Mouse (Mus musculus): ENCODE measurements around the gene Col26a1. TPM values are rescaled to one million over a fixed set of nuclear protein-coding genes. Genes with fewer than 3 reads are reported as not detected.

Col26a1 gene
- polyA plus RNA-seq, 1 experiment, result 0.11 TPM

- TF ChIP-seq USF1 (IDR thresholded peaks at IDR 0.05; ENCODE audit: low read depth) (no peak), CTCF (IDR thresholded peaks at IDR 0.05; ENCODE audit: control insufficient read depth, insufficient read depth, insufficient read length) (no peak), MYOD1 (IDR thresholded peaks at IDR 0.05; ENCODE audit: control insufficient read depth, insufficient read length, low read depth) (no peak), FOSL1 (IDR thresholded peaks at IDR 0.05; ENCODE audit: insufficient read depth, low read length, poor library complexity, severe bottlenecking) (no peak), CEBPB (IDR thresholded peaks at IDR 0.05; ENCODE audit: low read depth) (no peak), MAX (IDR thresholded peaks at IDR 0.05) (no peak), MYOG (IDR thresholded peaks at IDR 0.05; ENCODE audit: control insufficient read depth, extremely low read depth, insufficient read length) (no peak)
- peak overlapping the region; percentile 76 for H3ac ChIP-seq (ENCODE audit: control insufficient read depth, insufficient read length, low read depth)
- H3K79me3 ChIP-seq (ENCODE audit: low read depth), result no peaks in the 10 kb centered on the region
- H3K79me2 ChIP-seq (ENCODE audit: control insufficient read depth, insufficient read depth), result peaks cover 8% of the 10 kb centered on the region
- H3K36me3 ChIP-seq (ENCODE audit: control insufficient read depth, insufficient read depth), result no peaks in the 10 kb centered on the region
- no peaks in the 10 kb centered on the region for H3K27me3 ChIP-seq (ENCODE audit: control insufficient read depth, insufficient read depth, insufficient read length)
- H3K4me3 ChIP-seq (ENCODE audit: insufficient read depth, poor library complexity, severe bottlenecking), result peak overlapping the region; percentile 52
Observed at GRCm38 (mm10) chr5:136919546-136920301, 36.7 kb upstream of the Col26a1 start.

GRCm38 (mm10) chr5:136918655-136919472 lies 35.9 kb upstream of the Col26a1 start:
- Histone ChIP-seq H3K36me3 (ENCODE audit: control insufficient read depth, insufficient read depth) (no peaks in the 10 kb centered on the region), H3ac (ENCODE audit: control insufficient read depth, insufficient read length, low read depth) (peak overlapping the region; percentile 76), H3K4me3 (ENCODE audit: insufficient read depth, poor library complexity, severe bottlenecking) (peak overlapping the region; percentile 52), H3K79me2 (ENCODE audit: control insufficient read depth, insufficient read depth) (peaks cover 8% of the 10 kb centered on the region), H3K27me3 (ENCODE audit: control insufficient read depth, insufficient read depth, insufficient read length) (no peaks in the 10 kb centered on the region), H3K79me3 (ENCODE audit: low read depth) (no peaks in the 10 kb centered on the region)
- TF ChIP-seq MAX (IDR thresholded peaks at IDR 0.05), result peak; percentile 76
- TF ChIP-seq MYOG (IDR thresholded peaks at IDR 0.05; ENCODE audit: control insufficient read depth, extremely low read depth, insufficient read length), result no peak
- TF ChIP-seq USF1 (IDR thresholded peaks at IDR 0.05; ENCODE audit: low read depth), result peak; percentile 50

GRCm38 (mm10) chr5:136917613-136918242 lies 34.7 kb upstream of the Col26a1 start:
- H3K79me2 ChIP-seq (ENCODE audit: control insufficient read depth, insufficient read depth), result peaks cover 8% of the 10 kb centered on the region
- no peak overlapping the region for H3ac ChIP-seq (ENCODE audit: control insufficient read depth, insufficient read length, low read depth)
- no peaks in the 10 kb centered on the region for H3K27me3 ChIP-seq (ENCODE audit: control insufficient read depth, insufficient read depth, insufficient read length)
- H3K36me3 ChIP-seq (ENCODE audit: control insufficient read depth, insufficient read depth), result no peaks in the 10 kb centered on the region
- H3K79me3 ChIP-seq (ENCODE audit: low read depth), result no peaks in the 10 kb centered on the region
- TF ChIP-seq MYOG (IDR thresholded peaks at IDR 0.05; ENCODE audit: control insufficient read depth, extremely low read depth, insufficient read length), result no peak
- TF ChIP-seq MYOD1 (IDR thresholded peaks at IDR 0.05; ENCODE audit: control insufficient read depth, insufficient read length, low read depth), result no peak
- no peak for TF ChIP-seq CTCF (IDR thresholded peaks at IDR 0.05; ENCODE audit: control insufficient read depth, insufficient read depth, insufficient read length)
- TF ChIP-seq FOSL1 (IDR thresholded peaks at IDR 0.05; ENCODE audit: insufficient read depth, low read length, poor library complexity, severe bottlenecking), result no peak
- no peak for TF ChIP-seq USF1 (IDR thresholded peaks at IDR 0.05; ENCODE audit: low read depth)
- TF ChIP-seq MAX (IDR thresholded peaks at IDR 0.05), result no peak
- no peak for TF ChIP-seq CEBPB (IDR thresholded peaks at IDR 0.05; ENCODE audit: low read depth)
- H3K4me3 ChIP-seq (ENCODE audit: insufficient read depth, poor library complexity, severe bottlenecking), result no peak overlapping the region

- Histone ChIP-seq H3K4me3 (ENCODE audit: insufficient read depth, poor library complexity, severe bottlenecking) (no peak overlapping the region), H3K79me3 (ENCODE audit: low read depth) (no peaks in the 10 kb centered on the region), H3K27me3 (ENCODE audit: control insufficient read depth, insufficient read depth, insufficient read length) (no peaks in the 10 kb centered on the region), H3K36me3 (ENCODE audit: control insufficient read depth, insufficient read depth) (no peaks in the 10 kb centered on the region), H3K79me2 (ENCODE audit: control insufficient read depth, insufficient read depth) (no peaks in the 10 kb centered on the region), H3ac (ENCODE audit: control insufficient read depth, insufficient read length, low read depth) (no peak overlapping the region)
- no peak for TF ChIP-seq MYOD1 (IDR thresholded peaks at IDR 0.05; ENCODE audit: control insufficient read depth, insufficient read length, low read depth)
- no peak for TF ChIP-seq CTCF (IDR thresholded peaks at IDR 0.05; ENCODE audit: control insufficient read depth, insufficient read depth, insufficient read length)
- TF ChIP-seq FOSL1 (IDR thresholded peaks at IDR 0.05; ENCODE audit: insufficient read depth, low read length, poor library complexity, severe bottlenecking), result no peak
- no peak for TF ChIP-seq USF1 (IDR thresholded peaks at IDR 0.05; ENCODE audit: low read depth)
- TF ChIP-seq MYOG (IDR thresholded peaks at IDR 0.05; ENCODE audit: control insufficient read depth, extremely low read depth, insufficient read length), result no peak
- no peak for TF ChIP-seq CEBPB (IDR thresholded peaks at IDR 0.05; ENCODE audit: low read depth)
- no peak for TF ChIP-seq MAX (IDR thresholded peaks at IDR 0.05)
Observed at GRCm38 (mm10) chr5:136914183-136914582, 31.2 kb upstream of the Col26a1 start.

GRCm38 (mm10) chr5:136907991-136908857 lies 25.2 kb upstream of the Col26a1 start, which contains the start of gene Ift22:
Gene Ift22 (plus strand): TSS chr5:136908150.
- Histone ChIP-seq H3K36me3 (ENCODE audit: control insufficient read depth, insufficient read depth) (no peaks in the 10 kb centered on the region), H3K79me2 (ENCODE audit: control insufficient read depth, insufficient read depth) (no peaks in the 10 kb centered on the region), H3K27me3 (ENCODE audit: control insufficient read depth, insufficient read depth, insufficient read length) (no peaks in the 10 kb centered on the region), H3K79me3 (ENCODE audit: low read depth) (no peaks in the 10 kb centered on the region), H3K4me3 (ENCODE audit: insufficient read depth, poor library complexity, severe bottlenecking) (peak within 1 kb of the TSS; percentile 63), H3ac (ENCODE audit: control insufficient read depth, insufficient read length, low read depth) (peak within 1 kb of the TSS; percentile 69)
- TF ChIP-seq CEBPB (IDR thresholded peaks at IDR 0.05; ENCODE audit: low read depth) (no peak), CTCF (IDR thresholded peaks at IDR 0.05; ENCODE audit: control insufficient read depth, insufficient read depth, insufficient read length) (no peak), MYOD1 (IDR thresholded peaks at IDR 0.05; ENCODE audit: control insufficient read depth, insufficient read length, low read depth) (peak; percentile 32)
